Mouse (Mus musculus): ENCODE results near the gene Clic5. TPM values are rescaled to one million over a fixed set of nuclear protein-coding genes. Genes with fewer than 3 reads are reported as not detected.

The Clic5 gene
- total RNA-seq, 1 experiment = 0.49 TPM

DNA sequence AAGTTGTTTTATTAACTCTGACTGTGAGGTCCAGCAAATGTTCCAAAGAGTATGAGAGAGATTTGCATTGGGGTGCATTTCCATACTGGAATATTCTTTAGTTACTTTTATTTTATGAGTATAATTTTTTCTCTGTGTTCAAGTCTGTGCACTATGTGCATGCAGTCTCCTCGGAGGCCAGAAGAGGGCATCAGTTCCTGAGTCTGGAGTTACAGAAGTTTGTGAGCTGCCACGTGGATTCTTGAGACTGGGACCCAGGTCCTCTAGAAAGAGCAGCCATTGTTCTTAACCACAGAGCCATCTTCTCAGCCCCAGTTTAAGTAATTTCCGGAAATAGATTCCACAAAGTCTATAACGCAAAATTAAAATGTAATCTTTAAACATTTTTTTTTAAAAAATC, 20.5 kb downstream of the Clic5 start:
- Histone ChIP-seq H3K9me3 (ENCODE audit: control insufficient read depth, insufficient read depth, low read depth, low read length) (no peaks in the 10 kb centered on the region), H3K27ac (ENCODE audit: insufficient read depth, low read depth, low read length, poor library complexity, severe bottlenecking) (no peak overlapping the region), H3K4me3 (ENCODE audit: insufficient read depth in 1 of 2, low read depth in 1 of 2, low read length in 2 of 2, poor library complexity in 1 of 2, severe bottlenecking in 1 of 2) (no peak overlapping the region), H3K36me3 (ENCODE audit: control insufficient read depth, insufficient read depth, low read length, poor library complexity, severe bottlenecking) (no peaks in the 10 kb centered on the region), H3K9ac (ENCODE audit: insufficient read depth, low read depth, low read length, poor library complexity, severe bottlenecking) (no peak overlapping the region), H3K4me1 (ENCODE audit: control insufficient read depth in 2 of 2, insufficient read depth in 2 of 2, low read length in 2 of 2, poor library complexity in 1 of 2) (no peaks in the 10 kb centered on the region)
- in situ Hi-C loops (cut with MboI; ENCODE audit: low sequenced_read_pairs in 2 of 2, unreplicated experiment in 2 of 2) = no loop called here
- TF ChIP-seq ZNF384 (IDR thresholded peaks at IDR 0.05; ENCODE audit: low read depth, low read length) (no peak), CHD2 (IDR thresholded peaks at IDR 0.05; ENCODE audit: low read depth, low read length) (no peak), ZC3H11A (IDR thresholded peaks at IDR 0.05; ENCODE audit: borderline replicate concordance, low read depth, low read length) (no peak), MAFK (IDR thresholded peaks at IDR 0.05; ENCODE audit: insufficient read depth, low read depth, low read length) (no peak), HCFC1 (IDR thresholded peaks at IDR 0.05; ENCODE audit: borderline replicate concordance, insufficient read depth, low read length) (no peak)
- DNase-seq (ENCODE audit: low read depth, low spot score) = no peak

- in situ Hi-C loops (cut with MboI; ENCODE audit: low sequenced_read_pairs in 2 of 2, unreplicated experiment in 2 of 2) = no loop called here
- no peak for TF ChIP-seq CHD2 (IDR thresholded peaks at IDR 0.05; ENCODE audit: low read depth, low read length)
- no peak for TF ChIP-seq MAFK (IDR thresholded peaks at IDR 0.05; ENCODE audit: insufficient read depth, low read depth, low read length)
- no peak for TF ChIP-seq HCFC1 (IDR thresholded peaks at IDR 0.05; ENCODE audit: borderline replicate concordance, insufficient read depth, low read length)
- H3K9ac ChIP-seq (ENCODE audit: insufficient read depth, low read depth, low read length, poor library complexity, severe bottlenecking) = no peak overlapping the region
- H3K27ac ChIP-seq (ENCODE audit: insufficient read depth, low read depth, low read length, poor library complexity, severe bottlenecking) = no peak overlapping the region
- no peaks in the 10 kb centered on the region for H3K9me3 ChIP-seq (ENCODE audit: control insufficient read depth, insufficient read depth, low read depth, low read length)
- no peaks in the 10 kb centered on the region for H3K4me1 ChIP-seq (ENCODE audit: control insufficient read depth in 2 of 2, insufficient read depth in 2 of 2, low read length in 2 of 2, poor library complexity in 1 of 2)
- H3K36me3 ChIP-seq (ENCODE audit: control insufficient read depth, insufficient read depth, low read length, poor library complexity, severe bottlenecking) = no peaks in the 10 kb centered on the region
- no peak for DNase-seq (ENCODE audit: low read depth, low spot score)
- no peak overlapping the region for H3K4me3 ChIP-seq (ENCODE audit: insufficient read depth in 1 of 2, low read depth in 1 of 2, low read length in 2 of 2, poor library complexity in 1 of 2, severe bottlenecking in 1 of 2)
These were observed 24.7 kb downstream of the Clic5 start for GRCm38 (mm10) chr17:44212960-44213619.

- TF ChIP-seq ZC3H11A (IDR thresholded peaks at IDR 0.05; ENCODE audit: borderline replicate concordance, low read depth, low read length) (no peak), CHD2 (IDR thresholded peaks at IDR 0.05; ENCODE audit: low read depth, low read length) (no peak), HCFC1 (IDR thresholded peaks at IDR 0.05; ENCODE audit: borderline replicate concordance, insufficient read depth, low read length) (no peak), MAFK (IDR thresholded peaks at IDR 0.05; ENCODE audit: insufficient read depth, low read depth, low read length) (no peak), ZNF384 (IDR thresholded peaks at IDR 0.05; ENCODE audit: low read depth, low read length) (no peak)
- Histone ChIP-seq H3K27ac (ENCODE audit: insufficient read depth, low read depth, low read length, poor library complexity, severe bottlenecking) (no peak overlapping the region), H3K9ac (ENCODE audit: insufficient read depth, low read depth, low read length, poor library complexity, severe bottlenecking) (no peak overlapping the region), H3K4me3 (ENCODE audit: insufficient read depth in 1 of 2, low read depth in 1 of 2, low read length in 2 of 2, poor library complexity in 1 of 2, severe bottlenecking in 1 of 2) (no peak overlapping the region), H3K9me3 (ENCODE audit: control insufficient read depth, insufficient read depth, low read depth, low read length) (no peaks in the 10 kb centered on the region), H3K4me1 (ENCODE audit: control insufficient read depth in 2 of 2, insufficient read depth in 2 of 2, low read length in 2 of 2, poor library complexity in 1 of 2) (no peaks in the 10 kb centered on the region), H3K36me3 (ENCODE audit: control insufficient read depth, insufficient read depth, low read length, poor library complexity, severe bottlenecking) (no peaks in the 10 kb centered on the region)
- in situ Hi-C loops (cut with MboI; ENCODE audit: low sequenced_read_pairs in 2 of 2, unreplicated experiment in 2 of 2) = no loop called here
- DNase-seq (ENCODE audit: low read depth, low spot score) = no peak
These were observed 26.9 kb downstream of the Clic5 start for GRCm38 (mm10) chr17:44215196-44215799.

- TF ChIP-seq CHD2 (IDR thresholded peaks at IDR 0.05; ENCODE audit: low read depth, low read length) (no peak), HCFC1 (IDR thresholded peaks at IDR 0.05; ENCODE audit: borderline replicate concordance, insufficient read depth, low read length) (no peak), MAFK (IDR thresholded peaks at IDR 0.05; ENCODE audit: insufficient read depth, low read depth, low read length) (no peak), ZNF384 (IDR thresholded peaks at IDR 0.05; ENCODE audit: low read depth, low read length) (no peak), ZC3H11A (IDR thresholded peaks at IDR 0.05; ENCODE audit: borderline replicate concordance, low read depth, low read length) (no peak)
- H3K9ac ChIP-seq (ENCODE audit: insufficient read depth, low read depth, low read length, poor library complexity, severe bottlenecking) = no peak overlapping the region
- no peaks in the 10 kb centered on the region for H3K4me1 ChIP-seq (ENCODE audit: control insufficient read depth in 2 of 2, insufficient read depth in 2 of 2, low read length in 2 of 2, poor library complexity in 1 of 2)
- H3K27ac ChIP-seq (ENCODE audit: insufficient read depth, low read depth, low read length, poor library complexity, severe bottlenecking) = no peak overlapping the region
- no peak for DNase-seq (ENCODE audit: low read depth, low spot score)
- no peaks in the 10 kb centered on the region for H3K9me3 ChIP-seq (ENCODE audit: control insufficient read depth, insufficient read depth, low read depth, low read length)
- in situ Hi-C loops (cut with MboI; ENCODE audit: low sequenced_read_pairs in 2 of 2, unreplicated experiment in 2 of 2) = no loop called here
- no peak overlapping the region for H3K4me3 ChIP-seq (ENCODE audit: insufficient read depth in 1 of 2, low read depth in 1 of 2, low read length in 2 of 2, poor library complexity in 1 of 2, severe bottlenecking in 1 of 2)
- H3K36me3 ChIP-seq (ENCODE audit: control insufficient read depth, insufficient read depth, low read length, poor library complexity, severe bottlenecking) = no peaks in the 10 kb centered on the region
These were observed 28.8 kb downstream of the Clic5 start for GRCm38 (mm10) chr17:44217185-44217584.

Data from ES-E14 (cell line).